Mouse (Mus musculus) hindbrain, embryonic 11.5 days (tissue): ENCODE data around the gene Cog8. TPM values are rescaled to one million over a fixed set of nuclear protein-coding genes. Genes with fewer than 3 reads are reported as not detected.

ENCODE experiments used
- ATAC-seq: fragments of 200-750 bp; cut with Nextera tagmentation; 2 replicates; pipeline ENCODE4 v1.8.0; 2017; ENCODE audit warnings: mild to moderate bottlenecking, moderate TSS enrichment, moderate library complexity; ENCODE audit not compliant: low FRiP score
- DNase-seq: peaks from one replicate; pipeline ENCODE4 v3.0.0-alpha.2; 2015; ENCODE audit warnings: low spot score
- H3K27ac ChIP-seq: fragments of 300-500 bp; sonication (generic); 2 replicates; pipeline ENCODE4 v1.5.1; 2014; ENCODE audit warnings: mild to moderate bottlenecking, low read depth, low read length
- H3K27me3 ChIP-seq: fragments of 300-500 bp; sonication (generic); 2 replicates; pipeline ENCODE4 v1.6.1; 2014; ENCODE audit warnings: mild to moderate bottlenecking, low read length, moderate library complexity, mixed read lengths; ENCODE audit not compliant: control insufficient read depth, insufficient read depth
- H3K36me3 ChIP-seq: fragments of 300-500 bp; sonication (generic); 2 replicates; pipeline ENCODE4 v1.6.1; 2014; ENCODE audit warnings: mild to moderate bottlenecking, low read length, moderate library complexity, mixed read lengths; ENCODE audit not compliant: control insufficient read depth, insufficient read depth
- H3K4me1 ChIP-seq: fragments of 300-500 bp; sonication (generic); replicated peaks from 2 replicates; pipeline ENCODE4 v1.6.1; 2014; ENCODE audit warnings: low read length, mixed read lengths; ENCODE audit not compliant: control insufficient read depth, insufficient read depth
- H3K4me2 ChIP-seq: fragments of 300-500 bp; sonication (generic); replicated peaks from 2 replicates; pipeline ENCODE4 v1.6.1; 2014; ENCODE audit warnings: mild to moderate bottlenecking, low read depth, low read length
- H3K4me3 ChIP-seq: fragments of 300-500 bp; sonication (generic); 2 replicates; pipeline ENCODE4 v1.5.1; 2014; ENCODE audit warnings: low read depth, low read length
- H3K9ac ChIP-seq: fragments of 300-500 bp; sonication (generic); 2 replicates; pipeline ENCODE4 v1.6.1; 2014; ENCODE audit warnings: low read depth, low read length
- H3K9me3 ChIP-seq: fragments of 300-500 bp; sonication (generic); 2 replicates; pipeline ENCODE4 v1.6.1; 2016; ENCODE audit warnings: low read length; ENCODE audit not compliant: control insufficient read depth
- WGBS: fragments of 180-500 bp; shearing (Covaris S2); extraction: QIAGEN DNeasy Blood & Tissue Kit; methylation state at CpG from one replicate; pipeline ENCODE4 v1.1.7; 2014; 5-methylcytosine and 5-hydroxymethylcytosine counted together
- polyA plus RNA-seq: library from polyadenylated mRNA; unstranded; fragments of >200 nt; fragmentation: Nextera tagmentation; extraction: Ambion mirVana; gene quantifications from 2 replicates; pipeline ENCODE4 v1.2.1, GENCODE M21; 2014

Cog8 gene
- 40.8 and 42.2 TPM in 2 replicates for polyA plus RNA-seq

DNA sequence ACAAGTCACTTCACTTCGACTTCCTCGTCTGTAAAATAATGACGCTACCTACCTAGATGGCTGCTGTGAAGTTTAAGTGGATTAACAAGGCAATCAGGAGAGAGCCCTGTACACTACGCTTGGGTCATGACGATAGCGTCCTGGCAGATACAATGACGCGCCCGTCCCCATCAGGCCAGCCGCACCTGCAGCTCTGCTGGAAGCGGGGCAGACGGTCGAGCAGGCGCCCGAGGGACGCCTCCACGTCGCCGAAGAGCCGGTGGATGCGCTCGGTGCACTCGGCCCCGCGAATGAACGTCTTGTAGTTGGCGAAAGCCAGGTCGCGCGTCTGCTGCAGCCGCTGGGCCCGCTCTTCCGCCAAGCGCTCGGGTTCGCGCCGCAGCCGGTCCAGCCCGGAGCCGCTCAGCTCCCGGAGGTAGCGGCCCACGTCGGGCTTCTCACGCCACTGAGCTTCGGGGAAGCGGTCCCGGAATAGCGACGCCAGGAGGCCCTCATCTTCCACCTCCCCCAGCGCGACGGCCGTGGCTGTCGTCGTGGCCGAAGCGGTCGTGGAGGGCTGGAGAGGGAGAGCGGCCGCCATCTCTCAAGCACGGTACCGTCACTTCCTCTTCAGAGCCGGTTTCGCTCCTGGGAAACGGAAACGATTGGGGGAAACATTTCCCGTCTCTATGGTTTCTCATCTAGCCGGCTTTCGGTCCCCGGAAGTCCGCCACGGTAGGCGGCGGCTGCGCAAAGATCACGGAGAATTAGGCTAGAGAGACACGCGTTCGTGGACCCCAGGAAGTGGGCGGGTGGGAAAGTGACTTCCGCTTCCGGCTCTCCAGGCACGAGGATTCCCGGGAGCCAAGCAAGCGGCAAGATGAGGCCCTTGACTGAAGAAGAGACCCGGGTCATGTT is at the start of gene Cog8, which contains the start of gene Nip7:
Cog8 (minus strand) TSS at position 614 of the 897 bp plus-strand sequence.
Nip7 (plus strand) TSS at position 802 of the 897 bp plus-strand sequence.
- no peaks in the 10 kb centered on the region for H3K27me3 ChIP-seq
- DNase-seq: peak; percentile 97
- H3K27ac ChIP-seq: peak within 1 kb of the TSS; percentile 51; the same call in 1 of the 2 replicates
- H3K4me2 ChIP-seq: peak within 1 kb of the TSS; percentile 92
- peak within 1 kb of the TSS; percentile 88 for H3K9ac ChIP-seq
- no peaks in the 10 kb centered on the region for H3K9me3 ChIP-seq
- under 1% methylated on average over 85 of the region's 88 CpGs for WGBS
- 0 out of 2 replicates have a peak, but pooled peaks cover 3% of the 10 kb centered on the region for H3K4me1 ChIP-seq
- H3K36me3 ChIP-seq: peaks cover 11% of the 10 kb centered on the region; the same call in 1 of the 2 replicates
- peak within 1 kb of the TSS; percentile 98 for H3K4me3 ChIP-seq
- ATAC-seq: peak; percentile 95

DNA sequence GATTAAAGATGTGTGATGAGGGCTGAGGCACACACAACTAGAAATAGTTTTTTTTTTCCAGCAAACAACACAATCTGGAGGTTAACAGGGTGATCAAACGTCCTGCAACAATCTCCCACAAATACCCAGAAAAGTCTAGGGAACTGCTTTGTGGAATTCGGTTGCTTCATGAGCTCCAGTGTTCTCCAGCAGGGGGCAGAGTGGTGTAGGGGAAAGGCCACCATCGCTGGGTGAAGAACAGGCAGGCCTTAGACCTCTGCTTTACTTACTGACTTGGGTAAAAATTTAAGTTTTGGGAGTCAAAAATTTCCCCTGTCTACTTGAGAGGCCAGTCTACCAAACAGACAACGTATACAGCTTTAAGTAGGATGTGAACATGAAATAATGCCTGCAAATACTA is 48.1 kb upstream of the Cog8 start:
- Histone ChIP-seq H3K9ac (no peak overlapping the region), H3K4me1 (no peaks in the 10 kb centered on the region), H3K27me3 (no peaks in the 10 kb centered on the region), H3K4me3 (no peak overlapping the region), H3K9me3 (no peaks in the 10 kb centered on the region), H3K36me3 (no peaks in the 10 kb centered on the region), H3K27ac (no peak overlapping the region), H3K4me2 (no peak overlapping the region)
- DNase-seq (peak; percentile 88), ATAC-seq (no peak)
- 8% methylated on average over 4 of the region's 4 CpGs for WGBS

GRCm38 (mm10) chr8:107100635-107101034 is 44.1 kb upstream of the Cog8 start:
- H3K27me3 ChIP-seq: no peaks in the 10 kb centered on the region
- no peak for ATAC-seq

GRCm38 (mm10) chr8:107096366-107097036 is 40.0 kb upstream of the Cog8 start, which contains the start of gene Terf2:
Terf2 (minus strand) TSS chr8:107096547.
- Histone ChIP-seq H3K9ac (peak within 1 kb of the TSS; percentile 91), H3K27me3 (no peaks in the 10 kb centered on the region), H3K9me3 (no peaks in the 10 kb centered on the region), H3K4me2 (peak within 1 kb of the TSS; percentile 61), H3K4me3 (peak within 1 kb of the TSS; percentile 89), H3K4me1 (no peaks in the 10 kb centered on the region), H3K27ac (peak within 1 kb of the TSS; percentile 81), H3K36me3 (no peaks in the 10 kb centered on the region)
- DNase-seq: peak; percentile 98
- ATAC-seq: peak; percentile 96
- 5% methylated on average over 31 of the region's 39 CpGs for WGBS

More at GRCm38 (mm10) chr8:107100635-107101034, 44.1 kb upstream of the Cog8 start:
- WGBS: 91% methylated on average over 2 of the region's 2 CpGs
- no peaks in the 10 kb centered on the region for H3K4me1 ChIP-seq
- no peak overlapping the region for H3K27ac ChIP-seq
- H3K4me2 ChIP-seq: no peak overlapping the region
- no peak overlapping the region for H3K4me3 ChIP-seq
- H3K36me3 ChIP-seq: no peaks in the 10 kb centered on the region
- no peak overlapping the region for H3K9ac ChIP-seq
- no peaks in the 10 kb centered on the region for H3K9me3 ChIP-seq
- no peak for DNase-seq

DNA sequence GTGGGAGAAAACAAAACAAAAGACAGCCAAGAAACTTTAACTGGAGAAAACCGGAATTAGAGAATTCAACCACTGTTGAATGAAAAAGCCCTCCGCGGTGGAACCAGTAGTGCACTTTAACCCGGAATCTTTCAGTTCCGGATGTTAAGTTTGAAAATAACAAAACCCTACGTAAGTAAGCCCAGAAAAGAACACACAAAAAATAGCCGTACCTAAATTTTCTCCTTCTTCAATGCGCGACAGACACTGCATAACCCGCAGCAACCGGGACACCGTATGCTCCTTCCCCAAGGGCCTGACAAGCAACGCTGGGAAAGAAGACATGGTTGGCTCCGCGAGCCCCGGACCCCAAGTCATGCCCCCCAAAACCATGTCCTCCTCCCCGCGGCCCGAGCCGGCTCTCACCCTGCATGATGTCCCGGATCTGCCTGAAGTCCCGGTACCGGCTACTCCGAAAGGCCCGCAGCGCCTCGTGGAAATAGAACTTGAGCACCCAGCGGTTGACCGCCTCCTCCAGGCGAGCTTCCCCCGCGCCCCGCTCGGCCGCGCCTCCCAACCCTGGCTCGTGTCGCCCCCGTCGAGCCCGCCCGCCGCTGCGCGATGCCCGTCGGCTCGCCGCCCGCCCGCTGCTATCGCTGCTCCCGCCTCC is 39.4 kb upstream of the Cog8 start:
- Histone ChIP-seq H3K9me3 (no peaks in the 10 kb centered on the region), H3K4me3 (peak overlapping the region; percentile 89), H3K4me1 (no peaks in the 10 kb centered on the region), H3K9ac (peak overlapping the region; percentile 91), H3K27ac (peak overlapping the region; percentile 81), H3K4me2 (peak overlapping the region; percentile 61), H3K27me3 (no peaks in the 10 kb centered on the region), H3K36me3 (0 out of 2 replicates have a peak, but pooled peaks cover 2% of the 10 kb centered on the region)
- DNase-seq: no peak
- under 1% methylated on average over 47 of the region's 53 CpGs for WGBS
- ATAC-seq: peak; percentile 85

GRCm38 (mm10) chr8:107090531-107090930 is 34.0 kb upstream of the Cog8 start:
- Histone ChIP-seq H3K27ac (no peak overlapping the region), H3K9me3 (no peaks in the 10 kb centered on the region), H3K4me1 (no peaks in the 10 kb centered on the region), H3K27me3 (no peaks in the 10 kb centered on the region), H3K36me3 (peaks cover 4% of the 10 kb centered on the region; the same call in 1 of the 2 replicates), H3K4me2 (no peak overlapping the region), H3K9ac (no peak overlapping the region), H3K4me3 (no peak overlapping the region)
- ATAC-seq: no peak
- DNase-seq: no peak
- 96% methylated on average over 7 of the region's 7 CpGs for WGBS

GRCm38 (mm10) chr8:107088526-107089063 is 32.1 kb upstream of the Cog8 start:
- Histone ChIP-seq H3K4me2 (no peak overlapping the region), H3K36me3 (peaks cover 6% of the 10 kb centered on the region; the same call in 1 of the 2 replicates), H3K4me3 (no peak overlapping the region), H3K27ac (no peak overlapping the region), H3K27me3 (no peaks in the 10 kb centered on the region), H3K9ac (no peak overlapping the region), H3K9me3 (no peaks in the 10 kb centered on the region), H3K4me1 (no peaks in the 10 kb centered on the region)
- no peak for DNase-seq
- 94% methylated on average over 5 of the region's 5 CpGs for WGBS
- no peak for ATAC-seq

DNA sequence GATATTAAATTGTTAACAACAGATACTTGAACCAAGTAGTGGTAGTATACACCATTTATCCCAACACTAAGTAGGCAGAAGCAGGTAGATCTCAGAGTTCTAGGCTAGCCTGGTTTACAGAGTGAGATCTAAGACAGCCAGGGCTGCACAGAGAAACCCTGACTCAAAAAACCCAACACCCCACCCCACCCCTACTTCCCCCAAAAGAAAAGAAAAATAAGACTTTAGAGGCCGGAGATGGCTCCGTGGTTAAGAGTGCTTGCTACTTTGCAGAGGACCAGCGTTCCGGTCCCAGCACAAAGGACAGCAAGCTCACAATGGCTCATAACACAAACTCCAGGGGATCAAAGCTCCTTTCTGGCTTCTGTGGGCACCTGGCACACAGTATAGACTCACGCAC is 29.5 kb upstream of the Cog8 start:
- Histone ChIP-seq H3K9ac (no peak overlapping the region), H3K36me3 (peaks cover 5% of the 10 kb centered on the region; the same call in 1 of the 2 replicates), H3K4me2 (no peak overlapping the region), H3K27ac (no peak overlapping the region), H3K9me3 (no peaks in the 10 kb centered on the region), H3K27me3 (no peaks in the 10 kb centered on the region), H3K4me3 (no peak overlapping the region), H3K4me1 (no peaks in the 10 kb centered on the region)
- DNase-seq: no peak
- no peak for ATAC-seq
- 97% methylated on average over 5 of the region's 5 CpGs for WGBS
